Mouse (Mus musculus): ENCODE results near the gene Tspan11. TPM values are rescaled to one million over a fixed set of nuclear protein-coding genes. Genes with fewer than 3 reads are reported as not detected.

Gene Tspan11
- polyA plus RNA-seq, 1 experiment from 2014 or later = 17.9 TPM

DNA sequence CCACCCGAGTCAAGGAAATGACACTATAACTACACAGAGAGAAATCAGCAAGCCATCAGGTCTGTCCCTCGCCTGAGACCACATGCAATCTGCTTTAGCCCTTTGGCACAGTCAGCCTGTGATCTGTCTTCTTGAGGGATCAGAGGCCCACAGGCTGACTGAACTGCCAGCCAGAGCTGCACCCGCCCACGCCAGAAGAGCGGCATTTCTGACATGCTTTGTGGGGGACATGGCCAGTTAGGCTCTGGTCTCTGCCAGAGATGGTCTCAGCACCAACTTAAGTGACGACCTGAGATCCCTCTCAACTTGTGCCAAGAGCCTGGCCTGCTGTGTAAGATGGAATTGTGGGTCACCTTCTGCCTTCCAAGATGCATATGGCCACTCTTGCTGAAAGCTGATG is 89.3 kb downstream of the Tspan11 start:
- Histone ChIP-seq H3K9me3 (ENCODE audit: control insufficient read depth, low read length) (no peaks in the 10 kb centered on the region), H3K9ac (ENCODE audit: low read depth, low read length) (no peak overlapping the region), H3K27me3 (ENCODE audit: control insufficient read depth, insufficient read depth, low read length) (no peaks in the 10 kb centered on the region), H3K36me3 (ENCODE audit: control insufficient read depth, insufficient read depth, low read length) (no peaks in the 10 kb centered on the region), H3K4me3 (ENCODE audit: low read depth, low read length) (no peak overlapping the region), H3K4me2 (replicated peaks; ENCODE audit: low read depth, low read length) (no peak overlapping the region), H3K4me1 (replicated peaks; ENCODE audit: control insufficient read depth, insufficient read depth, low read length) (peaks cover 13% of the 10 kb centered on the region; the same call in 1 of the 2 replicates), H3K27ac (ENCODE audit: low read depth, low read length) (no peak overlapping the region)
- DNase-seq (ENCODE audit: low spot score) = no peak
- WGBS = 90% methylated on average over 6 of the region's 6 CpGs
- ATAC-seq (ENCODE audit: low FRiP score) = no peak

GRCm38 (mm10) chr6:127978941-127979340 is 91.6 kb downstream of the Tspan11 start:
- WGBS = 58% methylated on average over 20 of the region's 20 CpGs
- Histone ChIP-seq H3K9me3 (ENCODE audit: control insufficient read depth, low read length) (no peaks in the 10 kb centered on the region), H3K4me3 (ENCODE audit: low read depth, low read length) (no peak overlapping the region), H3K36me3 (ENCODE audit: control insufficient read depth, insufficient read depth, low read length) (no peaks in the 10 kb centered on the region), H3K27ac (ENCODE audit: low read depth, low read length) (no peak overlapping the region), H3K4me1 (replicated peaks; ENCODE audit: control insufficient read depth, insufficient read depth, low read length) (peaks cover 9% of the 10 kb centered on the region; the same call in 1 of the 2 replicates), H3K9ac (ENCODE audit: low read depth, low read length) (no peak overlapping the region), H3K4me2 (replicated peaks; ENCODE audit: low read depth, low read length) (no peak overlapping the region), H3K27me3 (ENCODE audit: control insufficient read depth, insufficient read depth, low read length) (no peaks in the 10 kb centered on the region)
- DNase-seq (ENCODE audit: low spot score) = no peak
- ATAC-seq (ENCODE audit: low FRiP score) = no peak

- Histone ChIP-seq H3K36me3 (ENCODE audit: control insufficient read depth, insufficient read depth, low read length) (no peaks in the 10 kb centered on the region), H3K27me3 (ENCODE audit: control insufficient read depth, insufficient read depth, low read length) (no peaks in the 10 kb centered on the region), H3K4me1 (replicated peaks; ENCODE audit: control insufficient read depth, insufficient read depth, low read length) (peaks cover 4% of the 10 kb centered on the region; the same call in 1 of the 2 replicates), H3K4me2 (replicated peaks; ENCODE audit: low read depth, low read length) (no peak overlapping the region), H3K4me3 (ENCODE audit: low read depth, low read length) (no peak overlapping the region), H3K9ac (ENCODE audit: low read depth, low read length) (no peak overlapping the region), H3K27ac (ENCODE audit: low read depth, low read length) (no peak overlapping the region), H3K9me3 (ENCODE audit: control insufficient read depth, low read length) (no peaks in the 10 kb centered on the region)
- 90% methylated on average over 5 of the region's 5 CpGs for WGBS
- DNase-seq (ENCODE audit: low spot score) (no peak), ATAC-seq (ENCODE audit: low FRiP score) (no peak)
These were observed 92.4 kb downstream of the Tspan11 start for GRCm38 (mm10) chr6:127979831-127980230.

GRCm38 (mm10) chr6:127980381-127981045 is 93.1 kb downstream of the Tspan11 start:
- H3K27ac ChIP-seq (ENCODE audit: low read depth, low read length) = no peak overlapping the region
- DNase-seq (ENCODE audit: low spot score) = peak; percentile 35

GRCm38 (mm10) chr6:127981176-127981575 is 93.8 kb downstream of the Tspan11 start:
- H3K36me3 ChIP-seq (ENCODE audit: control insufficient read depth, insufficient read depth, low read length) = no peaks in the 10 kb centered on the region
- DNase-seq (ENCODE audit: low spot score) = no peak
- 63% methylated on average over 8 of the region's 8 CpGs for WGBS
- no peaks in the 10 kb centered on the region for H3K27me3 ChIP-seq (ENCODE audit: control insufficient read depth, insufficient read depth, low read length)
- H3K4me2 ChIP-seq (replicated peaks; ENCODE audit: low read depth, low read length) = no peak overlapping the region
- H3K9ac ChIP-seq (ENCODE audit: low read depth, low read length) = no peak overlapping the region
- peaks cover 4% of the 10 kb centered on the region; the same call in 1 of the 2 replicates for H3K4me1 ChIP-seq (replicated peaks; ENCODE audit: control insufficient read depth, insufficient read depth, low read length)
- H3K9me3 ChIP-seq (ENCODE audit: control insufficient read depth, low read length) = no peaks in the 10 kb centered on the region
- no peak overlapping the region for H3K27ac ChIP-seq (ENCODE audit: low read depth, low read length)
- ATAC-seq (ENCODE audit: low FRiP score) = no peak
- no peak overlapping the region for H3K4me3 ChIP-seq (ENCODE audit: low read depth, low read length)

More at GRCm38 (mm10) chr6:127980381-127981045, 93.1 kb downstream of the Tspan11 start:
- no peak overlapping the region for H3K4me2 ChIP-seq (replicated peaks; ENCODE audit: low read depth, low read length)
- H3K36me3 ChIP-seq (ENCODE audit: control insufficient read depth, insufficient read depth, low read length) = no peaks in the 10 kb centered on the region
- H3K9ac ChIP-seq (ENCODE audit: low read depth, low read length) = no peak overlapping the region
- peaks cover 4% of the 10 kb centered on the region; the same call in 1 of the 2 replicates for H3K4me1 ChIP-seq (replicated peaks; ENCODE audit: control insufficient read depth, insufficient read depth, low read length)
- H3K4me3 ChIP-seq (ENCODE audit: low read depth, low read length) = no peak overlapping the region
- peak; percentile 22; the same call in 1 of the 2 replicates for ATAC-seq (ENCODE audit: low FRiP score)
- H3K9me3 ChIP-seq (ENCODE audit: control insufficient read depth, low read length) = no peaks in the 10 kb centered on the region
- 50% methylated on average over 11 of the region's 11 CpGs for WGBS
- no peaks in the 10 kb centered on the region for H3K27me3 ChIP-seq (ENCODE audit: control insufficient read depth, insufficient read depth, low read length)

DNA sequence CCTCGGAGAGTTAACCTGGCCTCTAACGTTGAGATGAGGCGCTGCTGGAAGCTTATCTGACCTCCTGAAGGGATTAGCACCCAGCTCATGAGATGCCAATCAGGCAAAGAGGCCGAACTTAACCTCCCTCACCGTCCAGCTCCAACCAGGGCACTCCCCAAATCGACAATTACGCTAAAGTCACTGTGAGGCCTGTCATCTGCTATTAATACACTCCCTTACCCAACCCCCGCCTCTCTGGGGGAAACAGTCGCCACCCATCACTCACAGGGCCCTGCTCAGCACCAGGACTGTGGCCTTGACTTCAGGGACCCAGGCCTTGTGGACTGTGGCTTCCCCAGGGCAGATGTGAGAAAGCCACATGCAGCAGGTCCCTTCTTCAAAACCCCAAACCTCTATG is 99.0 kb downstream of the Tspan11 start:
- no peak overlapping the region for H3K4me2 ChIP-seq (replicated peaks; ENCODE audit: low read depth, low read length)
- no peak overlapping the region for H3K4me3 ChIP-seq (ENCODE audit: low read depth, low read length)
- no peak overlapping the region for H3K9ac ChIP-seq (ENCODE audit: low read depth, low read length)
- 69% methylated on average over 9 of the region's 9 CpGs for WGBS
- no peaks in the 10 kb centered on the region for H3K9me3 ChIP-seq (ENCODE audit: control insufficient read depth, low read length)
- H3K27ac ChIP-seq (ENCODE audit: low read depth, low read length) = no peak overlapping the region
- no peaks in the 10 kb centered on the region for H3K4me1 ChIP-seq (replicated peaks; ENCODE audit: control insufficient read depth, insufficient read depth, low read length)
- no peaks in the 10 kb centered on the region for H3K36me3 ChIP-seq (ENCODE audit: control insufficient read depth, insufficient read depth, low read length)
- no peak for DNase-seq (ENCODE audit: low spot score)
- no peaks in the 10 kb centered on the region for H3K27me3 ChIP-seq (ENCODE audit: control insufficient read depth, insufficient read depth, low read length)
- no peak for ATAC-seq (ENCODE audit: low FRiP score)

DNA sequence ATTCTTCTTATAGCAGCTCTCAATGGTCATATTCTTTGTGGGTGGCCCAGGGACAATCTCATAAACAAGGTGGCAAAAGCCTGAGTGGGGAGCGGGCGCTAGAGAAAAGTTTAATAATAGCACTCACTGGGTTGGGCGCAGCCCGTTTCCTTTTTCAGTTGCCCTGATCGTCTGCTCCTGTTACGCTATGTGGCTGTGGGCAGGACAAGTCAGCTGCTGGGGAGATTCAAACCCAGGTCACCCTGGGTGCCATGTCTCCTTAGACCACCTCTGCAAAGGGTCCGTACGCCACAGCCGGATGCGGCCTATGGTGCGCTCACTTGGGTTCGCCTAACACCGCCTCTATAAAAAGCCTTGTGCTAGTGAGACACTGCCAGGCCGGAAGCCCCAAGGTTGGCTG is 100.0 kb downstream of the Tspan11 start:
- Histone ChIP-seq H3K9ac (ENCODE audit: low read depth, low read length) (no peak overlapping the region), H3K27ac (ENCODE audit: low read depth, low read length) (no peak overlapping the region), H3K9me3 (ENCODE audit: control insufficient read depth, low read length) (no peaks in the 10 kb centered on the region), H3K4me2 (replicated peaks; ENCODE audit: low read depth, low read length) (no peak overlapping the region), H3K36me3 (ENCODE audit: control insufficient read depth, insufficient read depth, low read length) (no peaks in the 10 kb centered on the region), H3K4me3 (ENCODE audit: low read depth, low read length) (no peak overlapping the region), H3K27me3 (ENCODE audit: control insufficient read depth, insufficient read depth, low read length) (no peaks in the 10 kb centered on the region), H3K4me1 (replicated peaks; ENCODE audit: control insufficient read depth, insufficient read depth, low read length) (no peaks in the 10 kb centered on the region)
- no peak for DNase-seq (ENCODE audit: low spot score)
- no peak for ATAC-seq (ENCODE audit: low FRiP score)
- 93% methylated on average over 14 of the region's 14 CpGs for WGBS

DNA sequence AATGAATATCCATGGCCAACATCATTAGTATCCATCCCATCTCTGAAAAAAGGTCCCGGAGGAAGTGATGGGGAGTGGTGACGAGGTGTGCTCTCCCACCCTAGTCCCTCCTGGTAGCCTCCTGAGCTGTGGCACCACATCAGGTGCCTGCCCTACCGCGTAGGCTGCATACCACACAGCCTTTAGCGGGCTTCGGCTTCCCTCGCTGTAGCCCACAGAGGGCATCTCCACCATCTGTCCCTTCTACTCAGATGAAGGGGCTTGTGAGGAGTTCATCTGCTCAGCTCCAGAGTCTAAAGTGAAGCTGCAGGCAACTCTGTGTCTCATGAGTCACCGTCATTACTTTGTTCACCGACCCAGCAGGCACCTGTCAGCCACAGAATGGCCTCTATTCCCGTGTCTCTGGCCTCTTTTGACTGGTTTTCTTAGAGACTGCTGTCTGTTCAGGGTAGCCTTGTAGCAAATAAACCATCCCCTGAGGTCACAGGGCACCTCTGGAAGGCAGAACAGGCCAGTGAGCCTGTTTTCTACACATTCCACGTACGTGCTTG is 101.6 kb downstream of the Tspan11 start:
- Histone ChIP-seq H3K9me3 (ENCODE audit: control insufficient read depth, low read length) (no peaks in the 10 kb centered on the region), H3K4me2 (replicated peaks; ENCODE audit: low read depth, low read length) (no peak overlapping the region), H3K4me1 (replicated peaks; ENCODE audit: control insufficient read depth, insufficient read depth, low read length) (no peaks in the 10 kb centered on the region), H3K36me3 (ENCODE audit: control insufficient read depth, insufficient read depth, low read length) (no peaks in the 10 kb centered on the region), H3K9ac (ENCODE audit: low read depth, low read length) (no peak overlapping the region), H3K27me3 (ENCODE audit: control insufficient read depth, insufficient read depth, low read length) (no peaks in the 10 kb centered on the region), H3K4me3 (ENCODE audit: low read depth, low read length) (no peak overlapping the region), H3K27ac (ENCODE audit: low read depth, low read length) (no peak overlapping the region)
- ATAC-seq (ENCODE audit: low FRiP score) (no peak), DNase-seq (ENCODE audit: low spot score) (no peak)
- WGBS = 66% methylated on average over 12 of the region's 12 CpGs

DNA sequence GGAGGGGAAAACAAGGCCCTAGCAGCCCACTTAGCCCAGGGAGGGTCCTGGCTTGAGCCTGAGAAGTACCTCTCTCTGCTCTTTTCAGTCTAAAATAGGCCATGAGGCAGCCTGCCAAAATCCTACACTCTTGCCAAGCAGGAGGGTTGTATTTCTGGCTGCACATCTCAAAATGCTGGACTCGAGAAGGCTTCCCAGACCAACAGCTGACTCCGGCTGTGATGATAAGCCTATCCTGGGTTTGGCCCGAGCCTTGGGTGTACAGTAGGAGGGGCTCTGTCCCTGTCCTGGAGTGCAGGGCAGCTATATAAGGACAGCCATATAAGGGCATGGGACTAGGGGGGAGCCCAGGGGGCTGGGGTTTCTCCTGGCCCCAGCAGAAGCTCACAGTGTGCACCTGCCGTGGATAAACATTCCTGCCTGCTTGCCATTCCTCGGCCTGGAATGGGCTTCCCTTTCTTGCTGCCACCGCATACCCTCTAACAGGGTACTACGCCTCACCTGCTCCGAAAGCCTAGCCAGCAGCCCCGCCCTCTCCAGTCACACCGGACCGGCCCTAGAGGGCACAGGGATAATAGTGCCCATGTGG is 102.3 kb downstream of the Tspan11 start:
- no peak for ATAC-seq (ENCODE audit: low FRiP score)
- H3K4me1 ChIP-seq (replicated peaks; ENCODE audit: control insufficient read depth, insufficient read depth, low read length) = no peaks in the 10 kb centered on the region
- WGBS = 72% methylated on average over 11 of the region's 11 CpGs
- no peak overlapping the region for H3K27ac ChIP-seq (ENCODE audit: low read depth, low read length)
- H3K36me3 ChIP-seq (ENCODE audit: control insufficient read depth, insufficient read depth, low read length) = no peaks in the 10 kb centered on the region
- no peaks in the 10 kb centered on the region for H3K27me3 ChIP-seq (ENCODE audit: control insufficient read depth, insufficient read depth, low read length)
- H3K9ac ChIP-seq (ENCODE audit: low read depth, low read length) = 0 out of 2 replicates have a peak overlapping the region, but pooled peaks have one; percentile 19
- no peak for DNase-seq (ENCODE audit: low spot score)
- no peak overlapping the region for H3K4me2 ChIP-seq (replicated peaks; ENCODE audit: low read depth, low read length)
- H3K4me3 ChIP-seq (ENCODE audit: low read depth, low read length) = no peak overlapping the region
- H3K9me3 ChIP-seq (ENCODE audit: control insufficient read depth, low read length) = no peaks in the 10 kb centered on the region

Data from hindbrain, embryonic 11.5 days (tissue).